Mouse (Mus musculus) CD4-positive, CD25-positive, alpha-beta regulatory T cell (primary cell): Measurements from ENCODE around the gene Anapc4. TPM values are rescaled to one million over a fixed set of nuclear protein-coding genes. Genes with fewer than 3 reads are reported as not detected.

Source experiments
- polyA plus RNA-seq: library from polyadenylated mRNA; unstranded; fragments of 100-300 nt; shearing (Covaris generic); gene quantifications from one replicate; pipeline ENCODE4 v1.2.1, GENCODE M21; 2017

The Anapc4 gene
- polyA plus RNA-seq: 67.2 TPM

GRCm38 (mm10) chr5:52833761-52834274, at the start of gene Anapc4:
Anapc4 (plus strand) TSS chr5:52834012.

Other genes starting within 250 kb of the Anapc4 start
- gene Sepsecs, start 164.3 kb upstream of the Anapc4 start, polyA plus RNA-seq: 8.9 TPM
- gene Pi4k2b, start 92.4 kb upstream of the Anapc4 start, polyA plus RNA-seq: 4.5 TPM
- gene Zcchc4, start 58.6 kb upstream of the Anapc4 start, polyA plus RNA-seq: 20.0 TPM
- gene Slc34a2, start 204.1 kb downstream of the Anapc4 start, polyA plus RNA-seq: 0.14 TPM